Mouse (Mus musculus) neural tube, embryonic 14.5 days (tissue): ENCODE measurements around the gene Mta1. TPM values are rescaled to one million over a fixed set of nuclear protein-coding genes. Genes with fewer than 3 reads are reported as not detected.

Experiments used
- ATAC-seq: fragments of 200-750 bp; cut with Nextera tagmentation; 2 replicates; pipeline ENCODE4 v1.8.0; 2017; ENCODE audit warnings: low read depth, mild to moderate bottlenecking, moderate TSS enrichment, moderate library complexity
- H3K27ac ChIP-seq: fragments of 300-500 bp; sonication (generic); 2 replicates; pipeline ENCODE4 v1.5.1; 2014; ENCODE audit warnings: low read depth, mild to moderate bottlenecking, control low read depth, low read length, moderate library complexity, mixed read lengths
- H3K27me3 ChIP-seq: fragments of 300-500 bp; sonication (generic); 2 replicates; pipeline ENCODE4 v1.6.1; 2014; ENCODE audit warnings: low read length; ENCODE audit not compliant: control insufficient read depth, insufficient read depth
- H3K36me3 ChIP-seq: fragments of 300-500 bp; sonication (generic); 2 replicates; pipeline ENCODE4 v1.6.1; 2014; ENCODE audit warnings: low read length, mixed read lengths; ENCODE audit not compliant: control insufficient read depth, insufficient read depth
- H3K4me1 ChIP-seq: fragments of 300-500 bp; sonication (generic); 2 replicates; pipeline ENCODE4 v1.6.1; 2014; ENCODE audit warnings: low read length; ENCODE audit not compliant: control insufficient read depth, insufficient read depth
- H3K4me2 ChIP-seq: fragments of 300-500 bp; sonication (generic); 2 replicates; pipeline ENCODE4 v1.6.1; 2014; ENCODE audit warnings: mild to moderate bottlenecking, low read depth, low read length, control low read depth
- H3K4me3 ChIP-seq: fragments of 300-500 bp; sonication (generic); 2 replicates; pipeline ENCODE4 v1.5.1; 2014; ENCODE audit warnings: low read depth, low read length, control low read depth, mixed read lengths
- H3K9ac ChIP-seq: fragments of 300-500 bp; sonication (generic); replicated peaks from 2 replicates; pipeline ENCODE4 v1.6.1; 2014; ENCODE audit warnings: low read depth, mild to moderate bottlenecking, control low read depth, low read length, mixed read lengths
- H3K9me3 ChIP-seq: fragments of 300-500 bp; sonication (generic); 2 replicates; pipeline ENCODE4 v1.6.1; 2016; ENCODE audit warnings: low read length; ENCODE audit not compliant: control insufficient read depth
- WGBS: fragments of 180-500 bp; shearing (Covaris S2); extraction: QIAGEN DNeasy Blood & Tissue Kit; methylation state at CpG from one replicate; pipeline ENCODE4 v1.1.7; 2014; 5-methylcytosine and 5-hydroxymethylcytosine counted together
- polyA plus RNA-seq: library from polyadenylated mRNA; unstranded; fragments of >200 nt; fragmentation: Nextera tagmentation; extraction: Ambion mirVana; gene quantifications from 2 replicates; pipeline ENCODE4 v1.2.1, GENCODE M21; 2014

Gene Mta1
- polyA plus RNA-seq, 1 experiment from 2014 or later: 19.2 TPM

DNA sequence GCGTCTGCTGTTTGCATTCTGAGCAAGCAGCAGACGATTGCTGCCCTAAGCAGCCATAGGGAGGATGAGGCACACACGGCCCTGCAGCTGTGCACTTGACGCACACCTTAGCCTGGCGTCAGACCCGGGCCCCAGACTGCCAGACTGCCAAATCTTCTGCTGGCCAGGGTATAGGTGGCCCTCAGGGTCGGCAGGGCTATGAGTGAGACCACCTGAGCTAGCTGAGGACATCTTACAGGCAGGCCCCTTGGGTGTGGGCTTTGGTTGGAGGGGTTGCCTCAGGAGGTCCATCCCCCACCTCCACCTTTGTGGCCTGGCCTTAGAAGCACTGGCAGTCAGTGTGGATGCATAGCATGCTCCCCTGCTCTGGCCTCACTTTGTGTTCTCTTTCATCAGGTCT, 37.3 kb downstream of the Mta1 start:
- H3K36me3 ChIP-seq: peaks cover 62% of the 10 kb centered on the region
- no peaks in the 10 kb centered on the region for H3K9me3 ChIP-seq
- H3K9ac ChIP-seq: no peak overlapping the region
- no peak overlapping the region for H3K4me3 ChIP-seq
- no peak for ATAC-seq
- no peak overlapping the region for H3K27ac ChIP-seq
- 92% methylated on average over 7 of the region's 7 CpGs for WGBS
- no peak overlapping the region for H3K4me2 ChIP-seq
- H3K27me3 ChIP-seq: no peaks in the 10 kb centered on the region
- H3K4me1 ChIP-seq: peaks cover 11% of the 10 kb centered on the region; the same call in 1 of the 2 replicates

GRCm38 (mm10) chr12:113136492-113137020, 38.5 kb downstream of the Mta1 start:
- H3K27ac ChIP-seq: no peak overlapping the region
- peaks cover 52% of the 10 kb centered on the region for H3K36me3 ChIP-seq
- H3K4me1 ChIP-seq: peaks cover 15% of the 10 kb centered on the region; the same call in 1 of the 2 replicates
- H3K4me3 ChIP-seq: no peak overlapping the region
- no peaks in the 10 kb centered on the region for H3K9me3 ChIP-seq
- no peak for ATAC-seq
- no peaks in the 10 kb centered on the region for H3K27me3 ChIP-seq
- H3K9ac ChIP-seq: no peak overlapping the region
- whole genome bisulfite sequencing: 76% methylated on average over 17 of the region's 17 CpGs
- no peak overlapping the region for H3K4me2 ChIP-seq

DNA sequence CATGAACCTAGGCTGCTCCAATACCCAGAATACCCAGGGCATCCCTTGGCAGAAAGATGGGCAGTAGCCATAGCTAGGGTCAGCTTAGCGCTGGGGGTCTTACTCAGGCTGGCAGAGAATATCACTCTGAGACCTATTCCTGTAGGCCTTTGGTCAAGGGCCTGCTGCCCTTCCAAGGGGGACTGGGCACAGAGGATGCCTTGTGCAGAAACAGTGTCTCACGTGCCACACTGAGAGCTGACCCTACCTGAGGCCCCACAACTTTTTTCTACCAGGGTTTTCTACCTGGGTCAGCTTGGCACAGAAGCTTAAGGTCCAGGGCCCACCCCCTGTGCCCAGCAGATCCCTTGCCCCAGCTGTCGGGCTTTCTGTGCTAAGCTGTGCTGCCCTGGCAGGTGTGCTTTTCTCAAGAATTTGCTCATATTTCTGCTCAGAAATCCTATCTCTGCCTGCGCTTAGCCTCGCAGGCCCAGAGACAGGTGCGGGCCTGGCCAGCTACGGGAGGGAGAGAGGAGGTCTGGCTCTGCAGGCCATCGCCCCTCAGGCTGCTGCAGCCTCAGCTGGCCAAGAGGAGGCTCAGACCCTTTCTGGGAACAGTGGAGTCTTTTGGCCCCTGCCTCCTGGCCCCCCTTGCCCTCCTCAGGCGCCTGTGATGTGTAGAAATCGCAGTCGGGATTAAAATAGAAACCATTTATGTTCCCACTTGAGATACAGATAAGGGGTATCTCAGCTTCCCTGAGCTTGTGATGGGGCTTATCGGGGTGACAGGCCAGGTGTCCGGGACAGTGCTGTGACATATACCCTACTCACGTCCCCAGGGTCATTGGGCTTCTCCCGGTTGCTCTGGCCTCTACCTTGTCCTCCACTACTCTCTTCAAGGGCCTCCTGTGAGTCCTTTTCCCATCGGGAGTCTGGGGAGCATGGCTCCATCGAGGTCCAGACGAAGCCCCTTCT, 39.5 kb downstream of the Mta1 start:
- Histone ChIP-seq H3K4me1 (peaks cover 24% of the 10 kb centered on the region), H3K27me3 (no peaks in the 10 kb centered on the region), H3K4me2 (no peak overlapping the region), H3K9ac (no peak overlapping the region), H3K9me3 (no peaks in the 10 kb centered on the region), H3K36me3 (peaks cover 42% of the 10 kb centered on the region), H3K4me3 (no peak overlapping the region), H3K27ac (no peak overlapping the region)
- WGBS: 88% methylated on average over 18 of the region's 18 CpGs
- no peak for ATAC-seq

DNA sequence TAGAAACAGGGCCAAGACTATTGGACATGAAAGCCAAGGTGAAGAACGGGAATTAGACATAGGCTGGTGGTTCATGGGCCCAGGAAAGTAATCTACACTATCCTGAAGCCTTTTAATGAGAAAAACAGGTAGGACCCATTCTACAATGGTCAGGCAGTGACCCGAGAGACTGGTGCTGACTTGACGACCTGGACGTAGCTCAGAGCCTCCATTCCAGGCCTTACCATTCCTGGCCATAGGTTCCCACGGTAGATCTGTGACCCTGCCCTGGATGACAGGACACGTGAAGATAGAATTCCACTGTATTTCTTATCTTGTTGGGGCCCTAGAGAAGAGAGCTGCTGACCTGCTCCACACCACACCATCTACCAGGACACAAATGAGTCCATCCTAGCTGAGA, 40.2 kb downstream of the Mta1 start:
- H3K36me3 ChIP-seq: peaks cover 36% of the 10 kb centered on the region
- 78% methylated on average over 6 of the region's 6 CpGs for WGBS
- no peak overlapping the region for H3K9ac ChIP-seq
- no peaks in the 10 kb centered on the region for H3K9me3 ChIP-seq
- H3K4me2 ChIP-seq: no peak overlapping the region
- no peak for ATAC-seq
- no peak overlapping the region for H3K4me3 ChIP-seq
- H3K27ac ChIP-seq: no peak overlapping the region
- H3K4me1 ChIP-seq: peaks cover 31% of the 10 kb centered on the region
- H3K27me3 ChIP-seq: no peaks in the 10 kb centered on the region

- Histone ChIP-seq H3K36me3 (peaks cover 27% of the 10 kb centered on the region), H3K4me1 (peaks cover 31% of the 10 kb centered on the region)
Measured at GRCm38 (mm10) chr12:113138901-113139864, 41.1 kb downstream of the Mta1 start.

GRCm38 (mm10) chr12:113139908-113140615, 42.0 kb downstream of the Mta1 start, which contains the start of gene Crip2:
Gene Crip2 (plus strand): TSS chr12:113140236.
- peaks cover 31% of the 10 kb centered on the region for H3K4me1 ChIP-seq
- H3K9me3 ChIP-seq: no peaks in the 10 kb centered on the region
- no peaks in the 10 kb centered on the region for H3K27me3 ChIP-seq
- peak within 1 kb of the TSS; percentile 68 for H3K4me2 ChIP-seq
- H3K9ac ChIP-seq: peak within 1 kb of the TSS; percentile 68
- peak within 1 kb of the TSS; percentile 65 for H3K4me3 ChIP-seq
- WGBS: 0% methylated on average over 54 of the region's 68 CpGs
- peaks cover 22% of the 10 kb centered on the region for H3K36me3 ChIP-seq
- ATAC-seq: peak; percentile 86
- peak within 1 kb of the TSS; percentile 71 for H3K27ac ChIP-seq

More at GRCm38 (mm10) chr12:113138901-113139864, 41.1 kb downstream of the Mta1 start:
- H3K4me3 ChIP-seq: peak overlapping the region; percentile 65
- WGBS: 32% methylated on average over 11 of the region's 11 CpGs
- peak overlapping the region; percentile 68 for H3K4me2 ChIP-seq
- H3K9ac ChIP-seq: peak overlapping the region; percentile 68
- no peaks in the 10 kb centered on the region for H3K27me3 ChIP-seq
- peak; percentile 3 for ATAC-seq
- peak overlapping the region; percentile 71 for H3K27ac ChIP-seq
- H3K9me3 ChIP-seq: no peaks in the 10 kb centered on the region

- peak overlapping the region; percentile 68 for H3K4me2 ChIP-seq
- no peaks in the 10 kb centered on the region for H3K27me3 ChIP-seq
- H3K36me3 ChIP-seq: peaks cover 15% of the 10 kb centered on the region
- peak overlapping the region; percentile 64 for H3K27ac ChIP-seq
- H3K4me1 ChIP-seq: peaks cover 31% of the 10 kb centered on the region
- no peaks in the 10 kb centered on the region for H3K9me3 ChIP-seq
- ATAC-seq: no peak; the same call in 1 of the 2 replicates
- WGBS: 1% methylated on average over 49 of the region's 49 CpGs
- peak overlapping the region; percentile 65 for H3K4me3 ChIP-seq
- H3K9ac ChIP-seq: peak overlapping the region; percentile 68
Measured at GRCm38 (mm10) chr12:113140616-113141411, 42.7 kb downstream of the Mta1 start.
